Mouse (Mus musculus): ENCODE data around the gene Ankrd9.

DNA sequence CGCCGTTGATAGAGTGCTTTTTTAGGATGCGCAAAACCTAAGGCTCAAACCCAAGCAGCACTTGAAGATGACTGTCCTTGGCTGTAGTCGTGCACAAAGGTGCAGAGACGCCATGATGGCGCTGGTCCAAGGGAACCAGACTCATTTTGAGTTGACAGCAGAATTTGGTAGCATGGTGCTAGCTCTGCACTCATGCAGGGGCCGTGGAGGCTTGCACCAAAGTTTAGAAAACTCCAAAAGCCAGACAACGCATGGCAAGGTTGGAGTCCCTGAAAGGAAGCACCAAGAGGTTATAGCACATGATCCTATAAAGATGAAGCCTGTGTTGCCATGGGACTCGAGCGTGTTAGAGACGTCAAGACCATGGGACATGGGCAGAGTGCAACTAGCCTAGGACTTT, 39.2 kb upstream of the Ankrd9 start:
- TF ChIP-seq GATA1 (IDR thresholded peaks at IDR 0.05; ENCODE audit: low read length), result no peak
- TF ChIP-seq TAL1 (IDR thresholded peaks at IDR 0.05; ENCODE audit: low read length), result no peak

Data from erythroblast, embryonic 14.5 days (primary cell).